Mouse (Mus musculus): ENCODE measurements around the gene Slc16a3. TPM values are rescaled to one million over a fixed set of nuclear protein-coding genes. Genes with fewer than 3 reads are reported as not detected.
A peak's percentile ranks its signal among the peaks of the same experiment; 100 is the strongest.

The Slc16a3 gene
- polyA plus RNA-seq, 1 experiment from 2014 or later, result 131 TPM

- H3K27me3 ChIP-seq (replicated peaks; ENCODE audit: low read depth, poor library complexity, severe bottlenecking), result peaks cover 19% of the 10 kb centered on the region; the same call in 1 of the 2 replicates
- no peaks in the 10 kb centered on the region for H3K9me3 ChIP-seq
- peak overlapping the region; percentile 91 for H3K27ac ChIP-seq (replicated peaks)
- no peak for DNase-seq (ENCODE audit: low spot score)
- peak overlapping the region; percentile 79 for H3K4me3 ChIP-seq
- 28% methylated on average over 8 of the region's 8 CpGs for WGBS
- peaks cover 57% of the 10 kb centered on the region for H3K4me1 ChIP-seq
- H3K36me3 ChIP-seq (replicated peaks), result peaks cover 39% of the 10 kb centered on the region
Measured at GRCm38 (mm10) chr11:120951237-120951636, 3.0 kb downstream of the Slc16a3 start.

- peak overlapping the region; percentile 79 for H3K4me3 ChIP-seq
- peak overlapping the region; percentile 91 for H3K27ac ChIP-seq (replicated peaks)
- WGBS, result 79% methylated on average over 9 of the region's 9 CpGs
- H3K4me1 ChIP-seq, result peaks cover 57% of the 10 kb centered on the region
- peaks cover 47% of the 10 kb centered on the region for H3K36me3 ChIP-seq (replicated peaks)
- H3K27me3 ChIP-seq (replicated peaks; ENCODE audit: low read depth, poor library complexity, severe bottlenecking), result peaks cover 19% of the 10 kb centered on the region; the same call in 1 of the 2 replicates
- no peaks in the 10 kb centered on the region for H3K9me3 ChIP-seq
- DNase-seq (ENCODE audit: low spot score), result peak; percentile 32
Measured at GRCm38 (mm10) chr11:120951731-120952730, 3.8 kb downstream of the Slc16a3 start.

GRCm38 (mm10) chr11:120954936-120955335 lies 6.7 kb downstream of the Slc16a3 start:
- Histone ChIP-seq H3K27me3 (replicated peaks; ENCODE audit: low read depth, poor library complexity, severe bottlenecking) (0 out of 2 replicates have a peak, but pooled peaks cover 3% of the 10 kb centered on the region), H3K4me3 (no peak overlapping the region), H3K36me3 (replicated peaks) (peaks cover 76% of the 10 kb centered on the region), H3K9me3 (no peaks in the 10 kb centered on the region), H3K27ac (replicated peaks) (no peak overlapping the region), H3K4me1 (peaks cover 50% of the 10 kb centered on the region)
- no peak for DNase-seq (ENCODE audit: low spot score)
- WGBS, result 84% methylated on average over 5 of the region's 5 CpGs

DNA sequence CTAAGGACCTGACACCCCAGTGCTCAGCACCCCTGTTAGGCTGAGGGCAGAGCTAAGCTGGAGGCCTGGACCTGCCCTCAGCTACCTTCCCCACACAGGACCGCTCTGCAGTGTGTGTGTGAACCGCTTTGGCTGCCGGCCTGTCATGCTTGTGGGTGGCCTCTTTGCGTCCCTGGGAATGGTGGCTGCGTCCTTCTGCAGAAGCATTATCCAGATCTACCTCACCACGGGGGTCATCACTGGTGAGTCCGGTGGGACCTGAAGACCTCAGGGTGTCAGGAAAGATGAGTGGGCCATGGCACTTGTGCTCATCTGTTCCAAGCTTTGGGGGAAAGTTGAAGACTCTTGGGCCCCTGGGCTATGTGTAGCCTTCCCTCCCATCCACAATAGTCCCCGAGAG lies 7.4 kb downstream of the Slc16a3 start:
- whole genome bisulfite sequencing, result 92% methylated on average over 8 of the region's 8 CpGs
- peaks cover 83% of the 10 kb centered on the region for H3K36me3 ChIP-seq (replicated peaks)
- no peak overlapping the region for H3K27ac ChIP-seq (replicated peaks)
- peaks cover 42% of the 10 kb centered on the region for H3K4me1 ChIP-seq
- H3K27me3 ChIP-seq (replicated peaks; ENCODE audit: low read depth, poor library complexity, severe bottlenecking), result no peaks in the 10 kb centered on the region
- H3K4me3 ChIP-seq, result no peak overlapping the region
- no peaks in the 10 kb centered on the region for H3K9me3 ChIP-seq
- no peak for DNase-seq (ENCODE audit: low spot score)

DNA sequence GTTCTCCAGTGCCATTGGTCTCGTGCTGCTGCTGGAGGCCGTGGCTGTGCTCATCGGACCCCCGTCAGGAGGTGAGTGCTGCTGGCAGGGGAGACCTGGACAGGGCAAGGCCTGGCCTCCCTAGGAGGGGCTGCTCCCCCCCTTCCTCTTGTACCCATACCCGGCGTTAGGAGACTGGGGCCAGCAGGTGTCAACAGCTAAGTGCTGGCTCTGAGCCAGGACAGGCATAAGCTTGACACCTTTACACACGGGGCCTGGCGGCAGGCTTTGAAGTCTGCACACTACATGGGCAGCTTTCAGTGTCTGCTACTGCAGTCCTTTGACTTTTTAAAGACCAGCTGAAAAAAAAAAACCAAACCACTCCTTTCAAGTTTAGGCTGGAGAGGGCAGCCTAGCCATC lies 8.8 kb downstream of the Slc16a3 start:
- Histone ChIP-seq H3K27ac (replicated peaks) (no peak overlapping the region), H3K27me3 (replicated peaks; ENCODE audit: low read depth, poor library complexity, severe bottlenecking) (no peaks in the 10 kb centered on the region), H3K9me3 (no peaks in the 10 kb centered on the region), H3K4me3 (no peak overlapping the region), H3K36me3 (replicated peaks) (peaks cover 96% of the 10 kb centered on the region), H3K4me1 (peaks cover 29% of the 10 kb centered on the region)
- WGBS, result 86% methylated on average over 8 of the region's 8 CpGs
- DNase-seq (ENCODE audit: low spot score), result no peak

DNA sequence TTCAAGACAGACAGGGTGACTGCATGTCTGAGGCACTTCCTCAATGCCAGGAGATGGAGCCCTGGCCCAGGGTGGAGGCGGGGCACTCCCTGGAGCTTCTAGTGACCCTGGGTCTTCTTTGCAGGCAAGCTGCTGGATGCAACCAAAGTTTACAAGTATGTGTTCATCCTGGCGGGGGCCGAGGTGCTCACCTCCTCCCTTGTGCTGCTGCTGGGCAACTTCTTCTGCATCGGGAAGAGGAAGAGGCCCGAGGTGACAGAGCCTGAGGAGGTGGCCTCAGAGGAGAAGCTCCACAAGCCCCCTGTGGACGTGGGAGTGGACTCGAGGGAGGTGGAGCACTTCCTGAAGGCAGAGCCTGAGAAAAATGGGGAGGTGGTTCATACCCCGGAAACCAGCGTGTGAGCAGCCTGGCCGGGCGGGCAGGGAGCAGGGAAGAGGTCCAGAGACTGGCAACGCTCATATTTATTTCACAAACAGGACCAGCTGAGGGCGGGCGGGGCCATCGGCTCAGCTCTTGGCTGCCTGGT lies 9.5 kb downstream of the Slc16a3 start:
- Histone ChIP-seq H3K4me3 (no peak overlapping the region), H3K27me3 (replicated peaks; ENCODE audit: low read depth, poor library complexity, severe bottlenecking) (no peaks in the 10 kb centered on the region), H3K36me3 (replicated peaks) (peaks cover 97% of the 10 kb centered on the region), H3K4me1 (peaks cover 22% of the 10 kb centered on the region), H3K27ac (replicated peaks) (no peak overlapping the region), H3K9me3 (no peaks in the 10 kb centered on the region)
- no peak for DNase-seq (ENCODE audit: low spot score)
- 82% methylated on average over 15 of the region's 15 CpGs for WGBS

DNA sequence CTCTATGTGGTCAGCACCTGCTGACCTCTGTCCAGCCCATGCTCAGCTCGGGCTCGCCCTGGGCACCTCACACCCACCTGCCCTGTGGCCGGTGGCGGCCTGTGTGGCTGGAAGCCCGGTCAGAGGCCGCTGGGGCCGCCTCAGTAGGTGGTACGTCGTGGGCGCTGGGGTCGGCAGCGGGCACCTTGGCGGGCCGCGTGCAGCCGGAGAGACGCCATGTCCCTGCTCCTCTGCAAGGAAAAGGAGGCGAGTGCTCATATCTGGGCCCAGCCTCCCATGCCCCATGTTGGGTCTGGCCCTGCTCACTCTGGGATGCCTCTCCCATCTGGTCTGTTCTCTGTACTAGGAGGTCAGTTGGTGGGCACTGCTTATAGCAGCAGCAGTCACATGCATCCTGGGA lies 10.8 kb downstream of the Slc16a3 start:
- Histone ChIP-seq H3K36me3 (replicated peaks) (peaks cover 100% of the 10 kb centered on the region), H3K27ac (replicated peaks) (no peak overlapping the region), H3K27me3 (replicated peaks; ENCODE audit: low read depth, poor library complexity, severe bottlenecking) (no peaks in the 10 kb centered on the region), H3K4me1 (peaks cover 17% of the 10 kb centered on the region), H3K4me3 (no peak overlapping the region), H3K9me3 (no peaks in the 10 kb centered on the region)
- DNase-seq (ENCODE audit: low spot score), result no peak
- WGBS, result 90% methylated on average over 18 of the region's 18 CpGs

- H3K36me3 ChIP-seq (replicated peaks), result peaks cover 100% of the 10 kb centered on the region
Measured at GRCm38 (mm10) chr11:120959564-120959963, 11.3 kb downstream of the Slc16a3 start.

GRCm38 (mm10) chr11:120960248-120960647 lies 12.0 kb downstream of the Slc16a3 start:
- WGBS, result 63% methylated on average over 1 of the region's 1 CpGs
- H3K36me3 ChIP-seq (replicated peaks), result peaks cover 100% of the 10 kb centered on the region
- H3K4me3 ChIP-seq, result no peak overlapping the region
- H3K9me3 ChIP-seq, result no peaks in the 10 kb centered on the region
- H3K27me3 ChIP-seq (replicated peaks; ENCODE audit: low read depth, poor library complexity, severe bottlenecking), result no peaks in the 10 kb centered on the region
- DNase-seq (ENCODE audit: low spot score), result no peak
- peaks cover 24% of the 10 kb centered on the region for H3K4me1 ChIP-seq
- H3K27ac ChIP-seq (replicated peaks), result no peak overlapping the region

More at GRCm38 (mm10) chr11:120959564-120959963, 11.3 kb downstream of the Slc16a3 start:
- WGBS, result 70% methylated on average over 3 of the region's 3 CpGs
- Histone ChIP-seq H3K9me3 (no peaks in the 10 kb centered on the region), H3K27me3 (replicated peaks; ENCODE audit: low read depth, poor library complexity, severe bottlenecking) (no peaks in the 10 kb centered on the region), H3K4me3 (no peak overlapping the region), H3K4me1 (peaks cover 18% of the 10 kb centered on the region), H3K27ac (replicated peaks) (no peak overlapping the region)
- no peak for DNase-seq (ENCODE audit: low spot score)

DNA sequence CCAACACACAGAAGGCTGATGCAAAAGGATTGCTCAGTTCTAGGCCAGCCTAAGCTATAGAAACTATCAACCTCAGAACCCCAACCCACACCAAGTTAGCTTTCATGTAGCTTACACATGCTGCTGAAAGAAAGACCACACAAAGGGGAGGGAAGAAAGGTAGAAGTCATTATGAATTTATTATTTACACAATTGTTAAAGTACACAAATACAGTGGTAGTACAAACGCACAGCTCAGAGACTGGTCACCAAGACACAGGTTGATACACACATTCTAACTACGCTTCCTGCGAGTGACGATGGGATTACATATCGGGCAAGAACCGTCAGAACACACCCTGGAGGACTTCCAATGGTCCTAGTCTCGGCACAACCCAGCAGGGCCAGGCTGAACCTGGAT lies 13.3 kb downstream of the Slc16a3 start:
- H3K9me3 ChIP-seq, result no peaks in the 10 kb centered on the region
- H3K4me1 ChIP-seq, result peaks cover 30% of the 10 kb centered on the region
- no peak overlapping the region for H3K27ac ChIP-seq (replicated peaks)
- no peaks in the 10 kb centered on the region for H3K27me3 ChIP-seq (replicated peaks; ENCODE audit: low read depth, poor library complexity, severe bottlenecking)
- H3K36me3 ChIP-seq (replicated peaks), result peaks cover 100% of the 10 kb centered on the region
- WGBS, result 87% methylated on average over 7 of the region's 7 CpGs
- no peak overlapping the region for H3K4me3 ChIP-seq
- DNase-seq (ENCODE audit: low spot score), result no peak

DNA sequence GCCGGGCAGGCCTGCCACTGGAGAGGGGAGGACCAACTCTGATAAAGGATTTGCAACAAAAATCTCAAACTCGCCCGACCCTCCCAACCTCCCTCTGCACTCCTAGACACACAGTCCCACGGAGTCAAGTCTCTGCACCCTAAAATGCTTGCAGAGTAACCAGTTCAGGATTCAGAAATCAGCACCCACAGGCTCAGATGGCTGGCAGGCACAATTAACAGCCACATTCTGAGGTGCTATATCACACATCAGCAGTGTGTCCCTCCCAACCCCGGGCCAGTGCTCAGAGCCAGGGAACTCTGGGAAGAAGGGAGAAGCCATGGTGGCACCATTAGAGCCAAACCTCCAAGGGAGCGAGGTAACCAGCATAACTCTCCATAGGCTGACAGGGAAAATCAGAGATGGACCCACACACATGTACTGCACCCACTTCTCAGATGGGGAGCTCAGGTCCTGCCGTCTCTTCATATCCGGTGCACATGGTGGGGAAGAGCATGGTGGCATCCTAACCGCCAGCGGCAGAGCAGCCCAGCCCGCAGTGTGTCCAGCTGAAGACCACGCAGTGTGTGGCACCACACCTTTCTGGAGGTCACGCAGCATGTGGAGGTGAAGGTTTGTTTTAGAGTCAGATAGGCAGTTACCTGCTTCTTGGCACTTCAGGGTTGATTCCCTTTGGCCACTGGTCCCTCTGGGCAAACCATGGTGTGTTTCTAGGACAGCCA lies 13.9 kb downstream of the Slc16a3 start:
- H3K27ac ChIP-seq (replicated peaks), result no peak overlapping the region
- peaks cover 100% of the 10 kb centered on the region for H3K36me3 ChIP-seq (replicated peaks)
- 94% methylated on average over 13 of the region's 13 CpGs for WGBS
- DNase-seq (ENCODE audit: low spot score), result no peak
- no peak overlapping the region for H3K4me3 ChIP-seq
- H3K9me3 ChIP-seq, result no peaks in the 10 kb centered on the region
- H3K27me3 ChIP-seq (replicated peaks; ENCODE audit: low read depth, poor library complexity, severe bottlenecking), result no peaks in the 10 kb centered on the region
- peaks cover 30% of the 10 kb centered on the region for H3K4me1 ChIP-seq

- H3K36me3 ChIP-seq (replicated peaks), result peaks cover 100% of the 10 kb centered on the region
- no peak overlapping the region for H3K27ac ChIP-seq (replicated peaks)
- no peak for DNase-seq (ENCODE audit: low spot score)
- H3K27me3 ChIP-seq (replicated peaks; ENCODE audit: low read depth, poor library complexity, severe bottlenecking), result no peaks in the 10 kb centered on the region
- WGBS, result 90% methylated on average over 7 of the region's 7 CpGs
- no peak overlapping the region for H3K4me3 ChIP-seq
- H3K9me3 ChIP-seq, result no peaks in the 10 kb centered on the region
- peaks cover 26% of the 10 kb centered on the region for H3K4me1 ChIP-seq
Measured at GRCm38 (mm10) chr11:120962909-120963308, 14.6 kb downstream of the Slc16a3 start.
